Mouse (Mus musculus): Measurements from ENCODE around the gene Gm2663. TPM values are rescaled to one million over a fixed set of nuclear protein-coding genes. Genes with fewer than 3 reads are reported as not detected.
"Not testable (repeated sequence)": the region's sequence is repeated elsewhere in the genome, so short reads cannot be mapped to it uniquely, and the experiment has no call there.

Gene Gm2663
- not detected in 2 replicates for polyA plus RNA-seq (2014; fragmentation: Nextera tagmentation; extraction: Ambion mirVana)

GRCm38 (mm10) chr6:40999379-40999778 lies at the start of gene Gm2663:
Gm2663 (minus strand) TSS chr6:40999479.
- H3K9me3 ChIP-seq (ENCODE audit: control insufficient read depth, low read length); DNase-seq (ENCODE audit: low spot score); H3K4me3 ChIP-seq (ENCODE audit: low read depth, low read length); H3K27ac ChIP-seq (ENCODE audit: low read depth, low read length); H3K27me3 ChIP-seq (ENCODE audit: control insufficient read depth, insufficient read depth, low read length); H3K4me2 ChIP-seq (ENCODE audit: low read depth, low read length, severe bottlenecking); ATAC-seq (replicated peaks; ENCODE audit: low FRiP score); H3K9ac ChIP-seq (ENCODE audit: low read length); H3K4me1 ChIP-seq (replicated peaks; ENCODE audit: control insufficient read depth, insufficient read depth, low read length); H3K36me3 ChIP-seq (ENCODE audit: control insufficient read depth, insufficient read depth, low read length): not testable (repeated sequence)

- Histone ChIP-seq H3K27me3 (ENCODE audit: control insufficient read depth, insufficient read depth, low read length) (no peaks in the 10 kb centered on the region), H3K4me2 (ENCODE audit: low read depth, low read length, severe bottlenecking) (no peak overlapping the region), H3K9me3 (ENCODE audit: control insufficient read depth, low read length) (no peaks in the 10 kb centered on the region), H3K36me3 (ENCODE audit: control insufficient read depth, insufficient read depth, low read length) (no peaks in the 10 kb centered on the region), H3K9ac (ENCODE audit: low read length) (no peak overlapping the region), H3K27ac (ENCODE audit: low read depth, low read length) (no peak overlapping the region), H3K4me1 (replicated peaks; ENCODE audit: control insufficient read depth, insufficient read depth, low read length) (no peaks in the 10 kb centered on the region), H3K4me3 (ENCODE audit: low read depth, low read length) (no peak overlapping the region)
- ATAC-seq (replicated peaks; ENCODE audit: low FRiP score) (no peak), DNase-seq (ENCODE audit: low spot score) (no peak)
- WGBS, result 88% methylated on average over 1 of the region's 1 CpGs
Measured at GRCm38 (mm10) chr6:41048602-41049001, 49.3 kb upstream of the Gm2663 start.

- H3K9ac ChIP-seq (ENCODE audit: low read length), result no peak overlapping the region
- H3K4me2 ChIP-seq (ENCODE audit: low read depth, low read length, severe bottlenecking), result no peak overlapping the region
- H3K36me3 ChIP-seq (ENCODE audit: control insufficient read depth, insufficient read depth, low read length), result no peaks in the 10 kb centered on the region
- no peaks in the 10 kb centered on the region for H3K4me1 ChIP-seq (replicated peaks; ENCODE audit: control insufficient read depth, insufficient read depth, low read length)
- no peak overlapping the region for H3K27ac ChIP-seq (ENCODE audit: low read depth, low read length)
- no peak for ATAC-seq (replicated peaks; ENCODE audit: low FRiP score)
- no peaks in the 10 kb centered on the region for H3K27me3 ChIP-seq (ENCODE audit: control insufficient read depth, insufficient read depth, low read length)
- H3K4me3 ChIP-seq (ENCODE audit: low read depth, low read length), result no peak overlapping the region
- 86% methylated on average over 1 of the region's 1 CpGs for WGBS
- DNase-seq (ENCODE audit: low spot score), result no peak
- no peaks in the 10 kb centered on the region for H3K9me3 ChIP-seq (ENCODE audit: control insufficient read depth, low read length)
Measured at GRCm38 (mm10) chr6:41047961-41048360, 48.7 kb upstream of the Gm2663 start.

- no peak for ATAC-seq (replicated peaks; ENCODE audit: low FRiP score)
- DNase-seq (ENCODE audit: low spot score), result no peak
- H3K9ac ChIP-seq (ENCODE audit: low read length), result no peak overlapping the region
- H3K9me3 ChIP-seq (ENCODE audit: control insufficient read depth, low read length), result no peaks in the 10 kb centered on the region
- no peaks in the 10 kb centered on the region for H3K36me3 ChIP-seq (ENCODE audit: control insufficient read depth, insufficient read depth, low read length)
- no peaks in the 10 kb centered on the region for H3K4me1 ChIP-seq (replicated peaks; ENCODE audit: control insufficient read depth, insufficient read depth, low read length)
- H3K27me3 ChIP-seq (ENCODE audit: control insufficient read depth, insufficient read depth, low read length), result no peaks in the 10 kb centered on the region
- no peak overlapping the region for H3K27ac ChIP-seq (ENCODE audit: low read depth, low read length)
- 81% methylated on average over 1 of the region's 1 CpGs for WGBS
- no peak overlapping the region for H3K4me3 ChIP-seq (ENCODE audit: low read depth, low read length)
- H3K4me2 ChIP-seq (ENCODE audit: low read depth, low read length, severe bottlenecking), result no peak overlapping the region
Measured at GRCm38 (mm10) chr6:41047202-41047601, 47.9 kb upstream of the Gm2663 start.

GRCm38 (mm10) chr6:41046553-41046952 lies 47.3 kb upstream of the Gm2663 start:
- H3K9ac ChIP-seq (ENCODE audit: low read length), result no peak overlapping the region
- H3K4me3 ChIP-seq (ENCODE audit: low read depth, low read length), result no peak overlapping the region
- H3K27ac ChIP-seq (ENCODE audit: low read depth, low read length), result no peak overlapping the region
- no peak overlapping the region for H3K4me2 ChIP-seq (ENCODE audit: low read depth, low read length, severe bottlenecking)
- DNase-seq (ENCODE audit: low spot score) (no peak), ATAC-seq (replicated peaks; ENCODE audit: low FRiP score) (no peak)
- no peaks in the 10 kb centered on the region for H3K27me3 ChIP-seq (ENCODE audit: control insufficient read depth, insufficient read depth, low read length)
- 71% methylated on average over 2 of the region's 2 CpGs for WGBS
- no peaks in the 10 kb centered on the region for H3K9me3 ChIP-seq (ENCODE audit: control insufficient read depth, low read length)
- no peaks in the 10 kb centered on the region for H3K36me3 ChIP-seq (ENCODE audit: control insufficient read depth, insufficient read depth, low read length)
- no peaks in the 10 kb centered on the region for H3K4me1 ChIP-seq (replicated peaks; ENCODE audit: control insufficient read depth, insufficient read depth, low read length)

- ATAC-seq (replicated peaks; ENCODE audit: low FRiP score), result no peak
- Histone ChIP-seq H3K36me3 (ENCODE audit: control insufficient read depth, insufficient read depth, low read length) (no peaks in the 10 kb centered on the region), H3K9ac (ENCODE audit: low read length) (no peak overlapping the region), H3K4me1 (replicated peaks; ENCODE audit: control insufficient read depth, insufficient read depth, low read length) (no peaks in the 10 kb centered on the region), H3K4me3 (ENCODE audit: low read depth, low read length) (no peak overlapping the region), H3K4me2 (ENCODE audit: low read depth, low read length, severe bottlenecking) (no peak overlapping the region), H3K27me3 (ENCODE audit: control insufficient read depth, insufficient read depth, low read length) (no peaks in the 10 kb centered on the region), H3K9me3 (ENCODE audit: control insufficient read depth, low read length) (no peaks in the 10 kb centered on the region), H3K27ac (ENCODE audit: low read depth, low read length) (no peak overlapping the region)
- 88% methylated on average over 1 of the region's 1 CpGs for WGBS
- no peak for DNase-seq (ENCODE audit: low spot score)
Measured at GRCm38 (mm10) chr6:41044753-41045152, 45.5 kb upstream of the Gm2663 start.

DNA sequence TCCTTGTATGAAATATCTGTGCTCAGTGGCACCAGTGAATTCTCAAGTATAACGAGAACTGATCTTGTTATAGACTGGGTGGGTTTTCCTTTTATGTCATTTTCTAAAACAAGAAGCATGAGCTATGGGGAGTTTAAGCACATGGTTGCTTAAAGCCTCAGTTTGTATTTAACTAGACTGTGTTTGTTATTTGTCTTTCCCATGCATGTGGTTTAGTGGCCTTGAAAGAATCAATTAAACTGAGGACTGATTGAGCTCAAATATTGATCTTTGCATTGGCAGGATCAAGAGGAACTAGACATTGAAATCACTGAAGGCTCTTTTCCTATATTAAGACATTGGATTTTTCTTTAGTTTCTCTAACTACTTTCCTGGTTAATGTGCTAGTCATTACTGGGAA lies 45.0 kb upstream of the Gm2663 start:
- no peak overlapping the region for H3K4me2 ChIP-seq (ENCODE audit: low read depth, low read length, severe bottlenecking)
- no peaks in the 10 kb centered on the region for H3K36me3 ChIP-seq (ENCODE audit: control insufficient read depth, insufficient read depth, low read length)
- DNase-seq (ENCODE audit: low spot score) (no peak), ATAC-seq (replicated peaks; ENCODE audit: low FRiP score) (no peak)
- H3K27me3 ChIP-seq (ENCODE audit: control insufficient read depth, insufficient read depth, low read length), result no peaks in the 10 kb centered on the region
- no peaks in the 10 kb centered on the region for H3K9me3 ChIP-seq (ENCODE audit: control insufficient read depth, low read length)
- 76% methylated on average over 1 of the region's 1 CpGs for WGBS
- no peak overlapping the region for H3K27ac ChIP-seq (ENCODE audit: low read depth, low read length)
- no peak overlapping the region for H3K9ac ChIP-seq (ENCODE audit: low read length)
- H3K4me1 ChIP-seq (replicated peaks; ENCODE audit: control insufficient read depth, insufficient read depth, low read length), result no peaks in the 10 kb centered on the region
- H3K4me3 ChIP-seq (ENCODE audit: low read depth, low read length), result no peak overlapping the region

DNA sequence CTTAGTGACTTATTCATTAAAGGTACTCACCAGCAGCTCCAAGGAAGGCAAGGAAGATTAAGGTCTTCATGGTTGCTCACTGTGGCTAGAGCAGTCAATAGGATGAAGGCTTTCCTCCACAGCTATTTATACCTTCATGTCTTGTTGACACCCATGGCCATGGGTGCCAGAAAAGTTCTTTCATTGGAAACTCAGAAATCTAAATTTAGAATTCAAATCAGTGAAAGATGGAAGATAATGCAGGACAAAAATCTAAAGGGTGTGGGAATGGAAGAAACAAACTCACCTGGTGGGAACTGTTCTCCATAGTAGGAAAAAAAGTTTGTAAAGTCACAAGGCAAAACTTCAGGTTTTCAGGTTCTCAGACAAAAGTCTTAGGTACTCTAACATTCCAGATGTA lies 36.1 kb upstream of the Gm2663 start, which contains the start of gene 2210010C04Rik:
Gene 2210010C04Rik (minus strand): TSS at position 101 of the 400 bp plus-strand sequence.
- no peak within 1 kb of the TSS for H3K27ac ChIP-seq (ENCODE audit: low read depth, low read length)
- H3K9me3 ChIP-seq (ENCODE audit: control insufficient read depth, low read length), result no peaks in the 10 kb centered on the region
- no peaks in the 10 kb centered on the region for H3K27me3 ChIP-seq (ENCODE audit: control insufficient read depth, insufficient read depth, low read length)
- H3K4me2 ChIP-seq (ENCODE audit: low read depth, low read length, severe bottlenecking), result no peak within 1 kb of the TSS
- no peak for DNase-seq (ENCODE audit: low spot score)
- no peaks in the 10 kb centered on the region for H3K4me1 ChIP-seq (replicated peaks; ENCODE audit: control insufficient read depth, insufficient read depth, low read length)
- no peak within 1 kb of the TSS for H3K9ac ChIP-seq (ENCODE audit: low read length)
- no peak within 1 kb of the TSS for H3K4me3 ChIP-seq (ENCODE audit: low read depth, low read length)
- H3K36me3 ChIP-seq (ENCODE audit: control insufficient read depth, insufficient read depth, low read length), result no peaks in the 10 kb centered on the region
- ATAC-seq (replicated peaks; ENCODE audit: low FRiP score), result no peak

DNA sequence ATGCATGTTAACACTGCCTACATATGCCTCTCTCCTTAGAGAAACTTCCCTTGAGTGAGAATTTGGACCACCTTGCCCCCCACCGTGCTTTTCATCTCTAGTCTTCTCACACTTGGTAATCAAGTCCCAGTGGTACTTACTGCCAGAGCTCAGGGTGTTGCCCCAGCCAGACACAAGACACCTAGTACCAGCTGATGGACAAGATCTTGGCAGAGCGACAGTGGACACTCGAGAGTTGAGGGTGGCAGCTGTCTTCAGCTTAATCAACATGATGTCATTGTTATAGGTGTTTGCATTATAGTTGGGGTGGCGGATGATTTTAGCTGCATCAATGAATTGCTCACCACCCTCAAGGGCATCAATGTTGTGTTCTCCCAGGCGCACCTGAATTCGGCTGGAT lies 33.5 kb upstream of the Gm2663 start:
- H3K4me2 ChIP-seq (ENCODE audit: low read depth, low read length, severe bottlenecking), result no peak overlapping the region
- 83% methylated on average over 6 of the region's 6 CpGs for WGBS

More for the DNA sequence above, 33.5 kb upstream of the Gm2663 start:
- Histone ChIP-seq H3K4me3 (ENCODE audit: low read depth, low read length) (no peak overlapping the region), H3K27ac (ENCODE audit: low read depth, low read length) (no peak overlapping the region), H3K4me1 (replicated peaks; ENCODE audit: control insufficient read depth, insufficient read depth, low read length) (no peaks in the 10 kb centered on the region), H3K36me3 (ENCODE audit: control insufficient read depth, insufficient read depth, low read length) (no peaks in the 10 kb centered on the region), H3K9ac (ENCODE audit: low read length) (no peak overlapping the region), H3K27me3 (ENCODE audit: control insufficient read depth, insufficient read depth, low read length) (no peaks in the 10 kb centered on the region), H3K9me3 (ENCODE audit: control insufficient read depth, low read length) (no peaks in the 10 kb centered on the region)
- no peak for ATAC-seq (replicated peaks; ENCODE audit: low FRiP score)
- no peak for DNase-seq (ENCODE audit: low spot score)

All from forebrain, embryonic 11.5 days (tissue).